Mouse (Mus musculus) MN1 (cell line): ENCODE measurements around the gene Dtnb.

Experiments
- DNase-seq: peaks from one replicate; pipeline ENCODE4 v3.0.0-alpha.2; 2016; ENCODE audit warnings: low spot score

Dtnb gene

DNA sequence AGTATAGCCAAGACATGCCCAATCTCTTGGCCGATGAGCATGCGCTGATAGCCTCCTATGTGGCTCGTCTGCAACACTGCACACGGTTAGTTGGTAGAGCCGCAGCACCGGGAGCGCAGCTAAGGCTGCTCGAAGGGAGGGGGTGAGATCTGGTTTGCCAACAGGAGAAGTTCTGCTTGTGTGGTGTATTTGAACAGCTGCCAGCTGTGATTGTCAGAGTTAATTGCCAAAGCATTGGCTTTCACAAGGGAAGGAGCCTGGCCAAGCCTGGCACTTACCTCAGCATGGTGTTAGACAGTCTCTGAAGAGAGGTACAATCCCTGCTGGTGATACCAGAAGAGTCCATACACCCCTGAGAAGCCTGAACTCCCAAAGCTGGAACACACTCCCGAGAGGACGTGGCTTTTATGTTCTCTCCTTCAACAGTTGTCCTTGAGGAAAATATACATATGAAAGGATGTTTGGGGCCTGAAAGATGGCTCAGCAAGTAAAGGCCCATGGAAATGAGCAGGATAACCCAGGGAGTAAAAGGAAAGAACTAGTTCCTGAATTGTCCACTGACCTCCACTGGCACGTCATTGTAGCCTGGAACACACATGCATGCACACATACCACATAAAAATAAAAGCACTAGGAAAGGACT is 160.6 kb downstream of the Dtnb start:
- peak; percentile 66 for DNase-seq

DNA sequence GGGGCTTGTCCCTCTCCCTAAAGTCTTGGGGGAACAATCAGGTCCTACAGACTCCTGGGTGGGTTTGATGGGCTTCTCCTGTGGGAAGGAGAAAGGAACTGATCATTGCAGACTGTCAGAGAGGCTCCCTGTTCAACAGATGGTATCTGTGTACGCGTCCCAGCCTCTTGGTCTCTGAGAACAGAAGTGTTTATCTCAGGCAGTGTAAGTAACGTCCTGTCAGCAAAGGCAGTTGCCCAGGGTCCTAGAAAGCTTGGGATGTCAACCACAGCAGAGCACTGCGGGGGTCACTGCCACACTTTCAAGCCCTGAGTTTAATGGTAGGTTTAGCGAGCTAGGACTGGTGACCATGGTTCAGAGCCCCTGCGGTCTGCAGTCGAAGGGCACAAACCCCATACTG is 161.1 kb downstream of the Dtnb start:
- no peak for DNase-seq

DNA sequence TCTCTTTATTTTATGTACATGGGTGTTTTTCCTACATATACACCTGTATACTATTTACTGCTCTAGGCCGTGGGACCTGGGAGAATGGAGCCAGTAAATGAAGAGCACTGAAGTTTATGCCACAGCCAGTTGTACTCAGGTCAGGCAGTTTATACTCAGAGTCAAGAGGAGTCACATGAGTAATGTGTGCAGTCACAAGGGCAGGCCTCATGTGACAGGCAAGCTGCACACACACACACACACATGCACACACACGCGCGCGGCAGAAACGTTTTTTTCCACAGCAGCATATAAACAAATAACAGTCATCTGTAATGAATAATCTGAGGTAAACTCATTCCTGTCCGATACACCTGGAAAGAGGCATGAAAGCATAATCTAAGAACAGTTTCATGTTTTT is 164.8 kb downstream of the Dtnb start:
- DNase-seq, result no peak

DNA sequence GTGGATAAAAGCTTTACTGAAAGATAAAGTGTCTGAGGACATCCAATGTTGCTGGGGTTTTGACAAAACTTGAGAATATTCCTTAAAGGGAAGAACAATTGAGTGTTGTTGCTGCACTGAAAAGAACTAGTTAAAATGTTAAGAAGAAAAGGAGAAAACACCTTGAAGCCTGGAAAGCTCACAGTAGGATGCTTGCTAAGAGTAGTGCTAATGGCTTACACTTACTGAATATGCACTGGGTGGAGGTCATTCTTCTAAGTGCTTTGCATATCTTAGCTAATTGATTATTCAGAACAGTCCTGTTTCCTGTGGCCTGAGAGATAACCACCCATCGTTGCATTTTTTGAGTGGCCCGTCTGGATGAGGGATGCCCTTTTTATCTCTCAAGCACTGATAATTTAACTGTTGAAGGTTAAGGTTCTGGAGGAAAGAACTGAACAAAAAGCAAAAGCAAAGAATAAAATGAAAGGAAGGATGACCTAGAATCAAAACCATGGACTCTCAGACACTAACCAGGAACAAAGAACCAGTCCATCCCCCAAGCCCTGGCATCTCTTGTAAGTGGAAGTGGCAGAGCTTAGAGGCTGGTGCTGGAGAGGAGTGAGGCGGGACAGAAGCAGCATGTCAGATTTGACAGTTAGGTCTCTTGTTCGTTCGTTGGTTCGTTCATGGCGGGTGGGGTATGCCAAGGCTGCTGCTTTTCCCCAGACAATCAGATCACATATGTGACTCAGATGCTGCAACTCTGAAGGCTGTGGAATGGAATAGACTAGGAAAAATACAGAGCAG is 166.8 kb downstream of the Dtnb start:
- DNase-seq, result peak; percentile 39

DNA sequence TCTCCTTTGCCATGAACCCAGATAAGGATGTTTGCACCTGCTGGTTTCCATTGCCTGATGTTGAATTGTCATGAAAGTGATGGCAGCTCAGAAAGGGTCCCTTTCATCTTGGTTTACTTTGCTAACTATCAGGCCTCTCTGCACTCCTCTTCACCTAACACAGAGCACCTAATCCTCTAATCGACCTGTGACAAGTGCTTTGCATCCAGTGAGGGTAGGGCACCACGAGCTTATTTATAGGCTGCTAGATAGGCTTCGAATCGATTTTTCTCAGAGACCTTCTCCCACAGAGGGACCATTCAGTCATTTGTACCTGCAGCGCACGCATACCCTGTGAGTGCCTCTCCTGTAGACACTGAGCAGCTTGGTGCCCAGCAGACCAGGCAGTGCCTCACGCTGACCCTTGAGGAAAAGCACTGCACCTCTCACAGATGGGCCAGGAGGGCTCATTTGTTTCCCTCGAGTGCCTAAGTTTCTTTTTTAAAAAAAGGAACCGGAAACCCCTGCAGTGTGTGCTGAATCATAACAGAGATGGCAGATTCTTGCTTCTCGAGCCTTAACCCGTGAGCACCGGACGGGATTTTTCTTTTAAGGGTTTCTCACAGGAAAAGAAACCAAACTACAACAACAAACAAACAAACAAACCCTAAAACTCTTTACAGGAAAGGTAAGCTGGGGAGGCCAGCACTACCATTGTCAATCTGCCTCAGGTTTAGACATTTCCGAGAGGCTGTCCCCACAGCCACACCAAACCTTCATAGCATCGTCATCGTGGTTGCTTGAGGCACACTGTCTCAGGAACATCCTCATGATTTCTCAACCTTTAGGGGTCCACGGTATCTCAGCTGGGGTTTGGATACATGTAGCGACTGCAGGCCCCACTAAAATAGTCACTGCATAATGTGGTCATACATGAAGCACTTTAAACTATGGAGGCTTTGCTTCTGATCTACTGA is 167.8 kb downstream of the Dtnb start:
- no peak for DNase-seq

DNA sequence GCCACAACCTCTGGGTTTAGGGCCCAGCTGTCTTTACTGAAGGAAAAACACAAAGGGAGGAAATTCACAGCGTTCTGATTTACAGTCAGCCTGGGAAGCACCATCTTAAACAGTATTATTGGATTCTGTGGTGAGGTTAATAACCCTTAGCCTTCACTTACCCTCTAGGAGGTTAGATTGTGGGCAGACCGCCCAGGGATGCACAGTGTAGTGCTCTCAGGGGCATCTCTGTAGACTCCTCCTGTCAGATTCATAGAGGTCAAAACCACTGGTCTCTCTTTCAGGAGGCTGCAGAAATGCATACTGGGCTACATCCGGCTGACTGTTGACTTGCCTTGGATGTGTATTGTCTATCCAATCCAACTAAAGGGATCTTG is 168.5 kb downstream of the Dtnb start:
- DNase-seq, result no peak

DNA sequence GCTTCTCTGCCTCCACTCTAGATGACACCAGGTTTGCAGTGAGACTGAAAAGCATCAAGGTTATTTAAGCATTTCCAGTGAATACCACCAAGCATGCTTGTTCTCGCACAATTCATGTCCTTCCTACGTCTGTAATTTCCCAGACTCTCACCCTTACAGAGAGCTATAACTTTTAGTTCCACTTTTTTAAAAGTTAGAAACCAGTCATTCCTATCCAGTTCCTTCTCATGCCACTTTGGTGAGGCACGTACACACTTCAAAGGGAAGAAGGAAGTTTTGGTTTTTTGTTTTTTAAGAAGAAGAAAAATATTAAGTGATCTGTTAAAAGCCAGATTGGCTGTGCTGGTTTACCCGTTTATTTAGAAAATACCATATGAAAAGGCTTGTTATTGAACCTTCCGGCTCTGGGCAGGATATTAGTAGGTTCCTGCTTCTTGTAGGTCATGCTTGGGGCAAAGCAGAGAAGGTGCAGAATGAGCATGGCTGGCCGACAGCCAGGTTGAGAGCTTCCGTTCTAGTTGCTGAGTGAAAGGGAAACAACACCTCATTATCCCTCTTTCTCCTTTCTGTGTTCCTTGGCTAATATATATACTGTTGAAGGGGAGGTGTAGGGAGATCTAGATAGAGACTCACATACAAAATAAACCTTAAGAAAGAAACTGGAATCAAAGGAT is 173.4 kb downstream of the Dtnb start:
- DNase-seq, result no peak

DNA sequence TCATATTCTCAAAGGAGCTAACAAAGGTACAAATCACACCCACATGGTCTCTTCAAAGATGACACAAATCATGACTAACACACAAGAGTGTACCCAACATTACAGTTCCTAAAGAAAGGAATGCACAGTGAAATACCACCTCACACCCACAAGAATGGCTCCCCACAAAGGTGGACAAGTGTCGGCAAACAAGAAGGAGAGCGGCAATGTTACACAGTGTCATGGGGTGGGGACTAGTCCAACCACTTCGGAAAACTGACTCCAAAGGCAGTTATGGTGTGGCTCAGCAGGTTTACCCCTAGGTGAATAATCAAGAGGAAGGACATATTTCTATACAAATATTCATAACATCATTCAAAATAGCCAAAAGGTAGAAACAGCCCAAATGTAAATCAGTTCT is 174.2 kb downstream of the Dtnb start:
- DNase-seq, result no peak

DNA sequence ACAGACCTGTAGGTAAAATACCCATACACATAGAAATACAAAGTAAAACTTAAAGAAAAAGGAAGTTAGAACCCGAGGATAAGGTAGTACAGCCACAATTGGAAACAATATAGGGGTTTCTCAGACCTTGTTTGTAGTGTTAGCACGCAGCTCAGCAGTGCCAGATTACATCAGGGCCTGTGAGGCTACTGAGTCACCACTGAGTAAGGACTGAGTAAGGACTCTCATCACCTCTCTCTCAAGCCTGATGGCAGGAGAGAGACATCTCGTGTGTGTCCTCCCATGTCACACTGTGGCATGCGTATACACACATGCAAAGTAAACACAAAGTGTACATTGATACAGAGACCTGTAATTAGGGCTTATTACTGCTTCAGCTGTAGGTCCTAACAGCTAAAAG is 175.4 kb downstream of the Dtnb start:
- DNase-seq, result no peak

DNA sequence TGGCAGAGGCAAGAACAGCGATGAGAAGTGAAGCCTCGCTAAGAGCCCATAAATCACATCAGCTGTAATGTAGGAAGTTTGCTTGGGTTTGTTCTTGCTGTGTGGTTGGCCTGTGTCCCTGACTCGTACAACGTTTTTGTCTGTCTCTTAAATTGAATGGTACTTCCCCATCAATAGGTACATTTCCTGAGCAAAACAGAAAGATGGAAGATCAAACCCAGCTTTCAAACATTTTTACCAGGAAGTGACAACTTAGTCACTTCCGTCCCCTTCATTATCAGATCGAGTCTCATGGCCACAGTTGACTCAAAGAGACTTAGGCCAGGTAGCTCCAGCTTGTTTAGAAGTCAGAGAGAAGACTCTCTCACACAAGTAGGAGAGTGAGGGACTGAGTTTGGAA is 183.3 kb downstream of the Dtnb start:
- no peak for DNase-seq

DNA sequence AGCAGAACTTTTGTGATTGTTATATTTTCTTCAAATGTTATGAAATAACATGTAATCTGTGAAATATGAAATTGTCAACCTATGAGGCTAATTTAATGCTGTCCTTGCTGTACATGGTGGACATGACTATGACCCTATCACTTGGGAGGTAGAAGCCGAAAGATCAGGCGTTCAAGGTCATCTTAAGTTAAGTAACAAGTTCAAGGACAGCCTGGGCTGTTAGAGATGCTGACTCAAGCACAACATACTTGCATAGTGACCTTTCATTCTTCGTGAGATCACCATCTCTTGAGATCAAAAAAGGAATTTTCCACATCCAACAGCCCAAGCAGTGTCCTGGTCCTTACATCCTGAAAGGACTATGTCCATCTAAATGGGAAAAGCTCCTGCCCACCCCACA is 184.0 kb downstream of the Dtnb start:
- DNase-seq, result no peak

DNA sequence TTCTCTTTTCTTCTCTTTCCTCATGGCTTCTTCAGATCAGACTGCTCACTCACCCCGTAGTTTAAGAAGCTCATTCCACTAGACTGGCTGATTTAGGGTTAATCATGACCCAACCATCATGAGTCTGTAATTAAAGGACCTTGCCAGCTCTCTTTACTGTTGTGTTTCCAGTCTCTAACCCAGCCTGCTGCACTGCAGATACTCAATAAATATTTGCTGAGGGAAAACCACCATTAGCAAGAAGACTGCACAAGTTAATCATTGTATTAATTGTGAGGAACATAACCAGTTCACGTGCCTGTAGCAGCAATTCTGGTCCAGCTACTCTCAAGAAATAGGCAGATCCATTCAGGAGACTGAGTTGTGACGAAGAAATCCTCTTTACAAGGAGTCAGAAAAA is 185.9 kb downstream of the Dtnb start:
- no peak for DNase-seq

DNA sequence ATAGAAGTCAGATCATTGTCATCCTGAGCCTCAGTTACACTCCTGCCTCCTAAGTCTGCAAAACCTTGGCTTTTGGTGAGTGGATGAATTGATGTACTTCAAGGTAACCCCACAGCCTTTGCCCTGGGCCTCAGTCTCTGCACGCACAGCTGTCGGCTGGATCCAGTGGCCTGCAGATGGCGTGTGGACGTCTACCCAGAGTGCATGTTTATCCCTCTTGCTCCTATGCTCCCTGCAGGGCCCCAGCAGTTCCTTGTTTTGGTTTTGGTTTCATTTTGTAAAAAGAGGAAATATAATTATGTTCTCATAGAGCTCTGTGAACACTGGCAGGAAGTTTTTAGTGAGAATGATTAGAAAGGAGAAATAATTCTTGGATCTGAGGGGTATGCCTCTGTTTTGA is 187.2 kb downstream of the Dtnb start:
- DNase-seq, result peak; percentile 52

DNA sequence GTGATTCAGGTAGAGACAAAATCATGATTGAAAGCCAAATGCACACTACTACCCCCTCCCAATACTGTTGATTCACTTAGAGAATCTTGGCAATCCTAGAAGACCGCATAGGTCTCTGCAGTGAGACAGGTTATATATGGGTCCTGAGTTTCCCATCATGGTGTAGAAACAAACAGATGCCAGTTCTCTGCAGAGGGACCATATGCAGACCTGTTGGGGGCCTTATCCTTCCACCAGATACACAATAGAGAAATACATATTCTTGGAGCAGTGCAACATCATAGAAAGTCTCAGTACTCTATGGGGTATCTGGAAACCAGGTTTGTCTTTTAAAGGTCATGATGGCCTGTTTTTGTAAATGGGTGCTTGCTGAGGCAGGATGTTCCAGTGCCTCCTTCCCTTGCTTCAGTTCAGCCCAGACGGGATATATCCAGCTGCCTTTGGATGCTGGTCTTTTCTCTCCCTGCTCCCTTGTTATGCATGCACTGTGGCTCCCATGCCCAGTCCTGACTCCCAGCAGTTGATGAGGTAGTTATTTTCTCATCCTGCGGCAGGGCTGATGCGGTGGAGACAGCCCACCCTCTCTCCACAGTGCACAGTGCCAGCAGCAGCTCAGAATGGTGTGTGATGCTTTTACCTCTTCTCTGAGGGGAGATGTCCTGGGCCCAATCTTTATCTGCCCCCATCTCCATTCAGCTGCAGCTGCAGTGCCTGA is 188.9 kb downstream of the Dtnb start:
- DNase-seq, result peak; percentile 32

DNA sequence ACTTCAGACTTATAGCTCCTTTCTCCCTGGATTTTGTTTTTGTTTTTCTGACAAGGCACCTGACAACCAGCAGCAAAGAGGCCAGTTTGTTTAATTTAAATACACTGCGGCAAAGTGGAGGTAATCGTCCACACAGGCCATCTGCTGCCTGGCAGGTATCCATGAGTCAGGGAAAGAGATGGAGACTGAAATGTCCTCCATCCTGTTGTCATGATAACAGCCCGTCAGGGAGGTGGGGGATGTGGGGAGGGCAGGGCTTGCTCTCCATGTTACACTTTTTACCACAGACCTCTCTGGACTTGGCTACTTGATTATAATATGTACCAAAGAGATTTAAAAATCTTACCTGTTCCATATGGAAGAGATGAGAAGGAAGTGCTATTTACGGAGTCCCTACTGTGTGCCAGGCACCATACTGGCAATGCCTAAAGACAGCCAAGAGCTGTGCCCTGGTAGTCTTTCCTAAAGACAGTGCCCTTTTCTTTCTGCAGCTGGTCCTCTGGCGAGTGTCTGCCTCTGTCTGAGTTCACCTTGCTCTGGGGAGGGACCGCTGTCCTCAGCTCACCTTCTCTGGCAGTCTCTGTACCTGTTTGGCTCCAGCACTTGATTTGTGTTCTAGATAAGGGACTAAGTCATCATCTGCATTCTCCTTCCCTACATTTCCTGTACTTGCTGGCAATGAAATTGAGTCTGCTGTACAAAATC is 189.6 kb downstream of the Dtnb start:
- DNase-seq, result peak; percentile 62

DNA sequence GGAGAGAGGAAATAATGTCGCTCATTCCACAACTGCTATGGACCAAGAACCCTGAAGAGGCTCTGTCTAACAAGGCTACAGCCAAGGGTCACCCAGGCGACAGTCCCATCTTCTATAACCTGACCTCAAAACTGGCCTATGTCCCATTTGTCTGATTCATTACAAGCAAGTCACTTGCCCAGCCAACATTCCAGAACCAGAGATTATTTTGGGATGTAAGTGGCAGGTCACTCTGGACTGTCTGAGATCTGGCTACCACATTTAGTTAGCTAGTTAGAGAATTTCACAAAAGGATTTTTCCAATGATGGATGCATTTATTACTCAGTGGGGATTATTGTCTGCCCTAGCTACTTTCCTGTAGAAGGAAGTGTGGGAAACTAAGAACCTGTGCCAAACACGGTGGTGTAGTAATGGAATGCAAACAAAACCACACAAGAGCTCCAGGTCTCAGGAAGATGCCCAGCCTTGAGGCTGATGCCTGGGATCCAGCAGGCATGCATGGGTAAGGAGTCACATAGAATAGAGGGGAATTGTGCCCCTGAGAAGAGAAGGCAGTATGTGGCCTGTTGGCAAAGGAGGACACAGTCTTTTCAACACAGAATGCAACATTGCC is 192.1 kb downstream of the Dtnb start:
- DNase-seq, result no peak

DNA sequence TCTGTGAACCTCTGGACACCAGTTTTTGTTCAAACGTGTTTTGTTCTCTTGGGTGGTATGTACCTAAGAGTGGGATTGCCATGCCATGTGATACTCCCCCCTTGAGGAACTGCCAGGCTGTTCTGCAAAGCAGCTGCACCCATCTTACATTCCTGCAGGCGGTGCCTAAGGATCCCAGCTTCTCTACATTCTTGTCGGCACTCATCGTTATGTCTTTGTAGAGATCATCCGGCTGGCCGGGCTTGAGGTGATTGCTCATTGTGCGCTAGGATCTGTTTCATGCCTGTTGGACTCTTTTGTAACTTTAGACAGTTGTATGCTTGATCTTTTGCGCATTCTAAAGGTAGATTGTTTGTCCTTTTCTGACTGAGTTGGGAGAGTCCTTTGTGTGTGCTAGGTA is 195.2 kb downstream of the Dtnb start:
- no peak for DNase-seq

DNA sequence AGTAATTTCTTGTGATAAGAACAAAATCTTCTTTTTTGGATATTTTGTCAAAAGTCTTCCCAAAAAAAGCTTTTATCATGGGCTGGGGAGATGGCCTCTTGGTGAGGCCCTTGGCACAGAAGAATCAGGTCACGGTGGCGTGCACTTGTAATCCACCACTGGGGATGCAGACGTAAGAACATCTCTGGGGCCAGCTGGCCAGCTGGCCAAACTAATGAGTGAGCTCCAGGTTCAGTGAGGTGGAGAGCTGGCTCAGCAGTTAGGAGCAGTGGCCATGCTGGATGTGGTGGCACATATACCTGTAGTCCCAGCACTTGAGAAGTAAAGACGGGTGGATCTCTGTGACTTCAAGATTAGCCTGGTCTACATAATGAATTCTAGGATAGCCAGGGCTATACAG is 196.2 kb downstream of the Dtnb start:
- DNase-seq, result no peak

DNA sequence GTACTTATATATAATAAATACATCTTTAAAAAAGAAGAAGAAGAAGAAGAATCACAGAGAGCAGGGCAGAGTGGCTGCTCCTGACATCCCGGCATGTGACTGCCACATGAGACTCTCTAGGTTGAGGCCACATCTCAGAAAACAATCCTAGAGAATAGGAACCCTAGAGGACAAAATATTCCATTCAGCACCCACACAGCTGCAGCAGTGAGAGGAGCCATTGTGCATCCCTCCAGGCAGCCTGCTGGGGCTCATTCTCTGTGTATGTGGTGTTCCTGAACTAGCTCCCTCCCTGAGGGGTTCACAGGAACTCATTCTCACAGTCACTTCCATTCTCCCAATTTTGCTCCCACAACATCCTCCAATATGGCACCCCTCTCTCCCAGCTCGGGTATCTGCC is 198.4 kb downstream of the Dtnb start:
- DNase-seq, result no peak

DNA sequence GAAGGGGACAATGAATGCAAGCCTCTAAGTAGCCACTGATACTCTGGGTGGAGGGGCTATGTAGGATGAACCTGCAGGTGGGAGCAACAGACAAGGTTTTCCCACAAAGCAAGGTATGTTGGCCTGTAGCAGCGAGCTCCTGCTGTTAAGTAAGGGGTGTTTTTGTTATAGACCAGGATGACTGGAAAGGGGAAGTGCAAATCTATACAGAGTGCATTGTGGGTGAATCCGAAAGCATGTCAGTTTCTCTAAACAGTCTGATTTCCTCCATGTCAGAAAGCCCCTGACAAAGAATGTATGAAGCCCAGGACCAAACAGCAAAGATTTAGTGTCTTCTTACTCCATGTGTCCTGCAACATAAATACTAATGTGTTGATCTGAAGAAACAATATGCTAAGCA is 198.9 kb downstream of the Dtnb start:
- no peak for DNase-seq

DNA sequence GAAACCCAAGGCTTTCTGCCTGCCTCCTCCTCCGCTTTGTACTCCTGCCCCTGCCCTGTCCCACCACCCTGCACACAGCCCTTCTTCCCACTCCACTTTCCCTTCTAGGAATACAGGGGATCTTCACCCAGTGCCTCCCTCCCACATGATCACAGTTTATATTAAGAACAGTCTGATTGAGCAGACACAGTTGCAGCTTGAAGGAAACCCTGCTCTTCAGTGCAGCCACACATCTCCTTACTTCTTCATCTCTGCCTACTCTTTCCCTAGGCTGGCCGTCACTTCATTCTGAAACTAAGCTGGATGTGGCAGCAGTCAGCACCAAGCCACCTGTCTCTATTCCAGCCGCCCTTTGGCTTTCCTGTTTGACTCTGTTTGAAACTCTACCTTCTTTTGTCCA is 201.5 kb downstream of the Dtnb start:
- DNase-seq, result no peak
